In genomic region chr11:68693447-68694040, GRCm38 (mm10) we compare ENCODE assay signal across 8 mouse cellular contexts. TPM values are rescaled to one million over a fixed set of nuclear protein-coding genes. Genes with fewer than 3 reads are reported as not detected.
DNase-seq lines count a peak whose midpoint lies in the region; TF ChIP-seq lines count a peak whose summit lies in the region.

No protein-coding gene starts in this region.

- peaks cover 17% of the 10 kb centered on the region for H3K36me3 ChIP-seq in hindbrain, embryonic 10.5 days
- H3K36me3 ChIP-seq in midbrain, embryonic 10.5 days, result peaks cover 18% of the 10 kb centered on the region

- H3K27ac ChIP-seq in cerebellum, adult 2 months (ENCODE audit: insufficient read depth, low read length), result peak overlapping the region; percentile 59; the same call in 1 of the 2 replicates
- no peak overlapping the region for H3K27ac ChIP-seq in bone marrow, adult 2 months (ENCODE audit: control insufficient read depth, insufficient read depth, low read depth, low read length, poor library complexity)
- peak overlapping the region; percentile 98 for H3K27ac ChIP-seq in hindbrain, embryonic 10.5 days
- peak overlapping the region; percentile 97 for H3K27ac ChIP-seq in midbrain, embryonic 10.5 days (replicated peaks)

- H3K4me1 ChIP-seq in cerebellum, adult 2 months (ENCODE audit: control insufficient read depth, insufficient read depth, low read length), result peaks cover 2% of the 10 kb centered on the region; the same call in 1 of the 2 replicates
- no peaks in the 10 kb centered on the region for H3K4me1 ChIP-seq in bone marrow, adult 2 months (ENCODE audit: control insufficient read depth, insufficient read depth, low read length)
- H3K4me1 ChIP-seq in hindbrain, embryonic 10.5 days (replicated peaks), result peaks cover 33% of the 10 kb centered on the region
- H3K4me1 ChIP-seq in midbrain, embryonic 10.5 days, result peaks cover 25% of the 10 kb centered on the region

- TF ChIP-seq CTCF in cerebellum, adult 2 months (IDR thresholded peaks at IDR 0.05; ENCODE audit: borderline replicate concordance, insufficient read depth, low read depth, low read length), result no peak
- no peak for TF ChIP-seq CTCF in bone marrow, adult 2 months (IDR thresholded peaks at IDR 0.05; ENCODE audit: control insufficient read depth, insufficient read depth, low read length)

- WGBS in cerebellum, adult 2 months, result 3% methylated on average over 10 of the region's 10 CpGs
- 40% methylated on average over 10 of the region's 10 CpGs for WGBS in bone marrow, adult 2 months
- 35% methylated on average over 10 of the region's 10 CpGs for WGBS in hindbrain, embryonic 10.5 days
- WGBS in midbrain, embryonic 10.5 days, result 37% methylated on average over 10 of the region's 10 CpGs

- H3K27me3 ChIP-seq in cerebellum, adult 2 months (ENCODE audit: control insufficient read depth, insufficient read depth, low read length), result no peaks in the 10 kb centered on the region
- H3K27me3 ChIP-seq in hindbrain, embryonic 10.5 days (ENCODE audit: insufficient read depth, poor library complexity, severe bottlenecking), result no peaks in the 10 kb centered on the region
- no peaks in the 10 kb centered on the region for H3K27me3 ChIP-seq in midbrain, embryonic 10.5 days (ENCODE audit: low read depth, poor library complexity, severe bottlenecking)

- peak overlapping the region; percentile 91 for H3K4me3 ChIP-seq in cerebellum, adult 2 months (replicated peaks; ENCODE audit: insufficient read depth, low read depth, low read length)
- peak overlapping the region; percentile 27 for H3K4me3 ChIP-seq in bone marrow, adult 2 months (replicated peaks; ENCODE audit: control insufficient read depth, low read depth, low read length)
- peak overlapping the region; percentile 93 for H3K4me3 ChIP-seq in hindbrain, embryonic 10.5 days
- peak overlapping the region; percentile 94 for H3K4me3 ChIP-seq in midbrain, embryonic 10.5 days

- no peak for TF ChIP-seq POLR2A in cerebellum, adult 2 months (IDR thresholded peaks at IDR 0.05; ENCODE audit: borderline replicate concordance, insufficient read depth, low read length)
- TF ChIP-seq POLR2A in bone marrow, adult 2 months (IDR thresholded peaks at IDR 0.05; ENCODE audit: borderline replicate concordance, control insufficient read depth, low read depth, low read length), result no peak

- no peak for DNase-seq in cerebellum, adult 2 months
- DNase-seq in cerebellum, adult 9-10 months, result no peak
- DNase-seq in hindbrain, embryonic 10.5 days (ENCODE audit: low spot score), result peak; percentile 23
- no peak for DNase-seq in midbrain, embryonic 10.5 days (ENCODE audit: low spot score)
- DNase-seq in spleen, postnatal 14 days (ENCODE audit: low spot score in 2 of 2), result no peak
- DNase-seq in urinary bladder, postnatal 4 days (ENCODE audit: low spot score in 2 of 2), result no peak
- DNase-seq in yolk sac, embryonic 10.5 days (ENCODE audit: low spot score), result no peak

- H3K9me3 ChIP-seq in hindbrain, embryonic 10.5 days, result no peaks in the 10 kb centered on the region
- no peaks in the 10 kb centered on the region for H3K9me3 ChIP-seq in midbrain, embryonic 10.5 days (replicated peaks)

RNA-seq across cellular contexts. Expression of gene Myh10, which starts 2.2 kb away (rescaled TPM):
- 177 and 180 TPM in 2 replicates for polyA plus RNA-seq in cerebellum, adult 2 months (2012; rRNA removed)
- 22.6 and 26.7 TPM in 2 replicates for polyA plus RNA-seq in bone marrow, adult 2 months (2011; ENCODE audit: insufficient read depth, insufficient read length, low replicate concordance, missing spikeins)
- polyA plus RNA-seq in hindbrain, embryonic 10.5 days (2016; fragmentation: Nextera tagmentation; extraction: Ambion mirVana), result 111 and 143 TPM in 2 replicates
- polyA plus RNA-seq in midbrain, embryonic 10.5 days (2016; fragmentation: Nextera tagmentation; extraction: Ambion mirVana), result 134 and 157 TPM in 2 replicates

Comparison
In these comparisons a context has a peak if more than half of its experiments do, and no peak if none do; other contexts are left out.
1. H3K4me3 ChIP-seq: peak in every context shown above with its lines; median percentile 94 in midbrain, embryonic 10.5 days; 93 in hindbrain, embryonic 10.5 days; 91 in cerebellum, adult 2 months; 27 in bone marrow, adult 2 months.